In the genomic region with DNA sequence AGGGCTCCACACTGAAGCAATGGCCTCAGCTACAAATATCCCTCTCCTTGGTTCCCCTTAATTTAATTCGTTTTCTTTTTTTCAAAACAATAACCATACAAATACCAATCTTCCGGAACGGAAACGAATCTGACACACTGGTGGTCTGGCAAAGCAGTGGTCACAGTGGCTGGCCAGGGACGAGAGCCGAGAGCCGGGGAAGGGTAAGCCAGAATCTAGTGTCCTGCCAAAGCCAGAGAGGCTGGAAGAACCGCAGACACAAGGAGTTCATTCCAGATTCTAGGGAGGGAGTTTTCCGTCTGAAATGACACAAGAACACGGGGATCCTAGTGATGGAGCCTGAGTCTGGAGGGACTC, we compare ENCODE assay signal across 19 mouse cellular contexts. TPM values are rescaled to one million over a fixed set of nuclear protein-coding genes. Genes with fewer than 3 reads are reported as not detected.
"Had no signal": no experiment of that assay in that cellular context is flagged by ENCODE, and none has a peak within 500 bp of the region (broad histone marks: within the 10 kb centered on the region; RNA-seq: fewer than 3 reads in every experiment).

No protein-coding gene starts in this region.

- H3K9me3 ChIP-seq: limb, embryonic 12.5 days; midbrain, embryonic 13.5 days; neural tube, embryonic 15.5 days had no signal

- DNase-seq: kidney, postnatal 14 days; lung, adult 18-20 months; thymus, postnatal 4 days had no signal

- H3K4me3 ChIP-seq: left cerebral cortex, adult 2 months; limb, embryonic 12.5 days; midbrain, embryonic 13.5 days; myocyte; neural tube, embryonic 15.5 days had no signal

- H3K4me2 ChIP-seq: limb, embryonic 12.5 days; midbrain, embryonic 13.5 days; neural tube, embryonic 15.5 days had no signal

- H3K36me3 ChIP-seq: limb, embryonic 12.5 days; midbrain, embryonic 13.5 days; neural tube, embryonic 15.5 days had no signal

- H3K9ac ChIP-seq: limb, embryonic 12.5 days; liver, embryonic 14.5 days; midbrain, embryonic 13.5 days; neural tube, embryonic 15.5 days had no signal

- ATAC-seq: midbrain, embryonic 13.5 days had no signal

- H3K27ac ChIP-seq: left cerebral cortex, adult 2 months; limb, embryonic 12.5 days; liver, embryonic 14.5 days; midbrain, embryonic 13.5 days; neural tube, embryonic 15.5 days; stomach, postnatal 0 days had no signal

RNA-seq across cellular contexts. Expression of gene Vax2, which starts 7.4 kb away (rescaled TPM):
- total RNA-seq: layer of hippocampus, adult 8-10 months; layer of hippocampus, postnatal 25 days; left cerebral cortex, adult 2 months; left cerebral cortex, postnatal 14 days; liver, adult 2 months; megakaryocyte-erythroid progenitor cell, adult 5-6 weeks had no signal
- polyA plus RNA-seq: kidney, embryonic 14.5 days; large intestine, adult 2 months; liver, adult 2 months; liver, embryonic 14.5 days; lung, embryonic 16.5 days; neural tube, embryonic 11.5 days; neural tube, embryonic 15.5 days; stomach, postnatal 0 days had no signal

RNA-seq across cellular contexts. Expression of gene Cd207, which starts 26.0 kb away (rescaled TPM):
- total RNA-seq: layer of hippocampus, adult 8-10 months; layer of hippocampus, postnatal 25 days; left cerebral cortex, adult 2 months; left cerebral cortex, postnatal 14 days; megakaryocyte-erythroid progenitor cell, adult 5-6 weeks had no signal
- polyA plus RNA-seq: kidney, embryonic 14.5 days; large intestine, adult 2 months; limb, embryonic 12.5 days; lung, embryonic 16.5 days; midbrain, embryonic 13.5 days; myocyte; neural tube, embryonic 11.5 days; neural tube, embryonic 15.5 days; stomach, postnatal 0 days had no signal

RNA-seq across cellular contexts. Expression of gene Atp6v1b1, which starts 39.1 kb away (rescaled TPM):
- total RNA-seq: left cerebral cortex, postnatal 14 days; liver, adult 2 months; megakaryocyte-erythroid progenitor cell, adult 5-6 weeks had no signal
- polyA plus RNA-seq: large intestine, adult 2 months; limb, embryonic 12.5 days; liver, adult 2 months; midbrain, embryonic 13.5 days; myocyte; neural tube, embryonic 11.5 days; neural tube, embryonic 15.5 days had no signal

RNA-seq across cellular contexts. Expression of gene Clec4f, which starts 47.7 kb away (rescaled TPM):
- total RNA-seq: layer of hippocampus, adult 8-10 months; layer of hippocampus, postnatal 25 days; left cerebral cortex, adult 2 months; left cerebral cortex, postnatal 14 days; megakaryocyte-erythroid progenitor cell, adult 5-6 weeks had no signal
- polyA plus RNA-seq: kidney, embryonic 14.5 days; large intestine, adult 2 months; limb, embryonic 12.5 days; midbrain, embryonic 13.5 days; myocyte; neural tube, embryonic 11.5 days; neural tube, embryonic 15.5 days had no signal

RNA-seq across cellular contexts. Expression of gene Ankrd53, which starts 58.7 kb away (rescaled TPM):
- total RNA-seq: layer of hippocampus, adult 8-10 months; layer of hippocampus, postnatal 25 days; left cerebral cortex, adult 2 months; left cerebral cortex, postnatal 14 days; liver, adult 2 months; megakaryocyte-erythroid progenitor cell, adult 5-6 weeks had no signal
- polyA plus RNA-seq: large intestine, adult 2 months; liver, adult 2 months; lung, embryonic 16.5 days; neural tube, embryonic 11.5 days; stomach, postnatal 0 days had no signal
